Mouse (Mus musculus) right cerebral cortex, postnatal 10 days (tissue): ENCODE data around the gene Rhox12.

Source experiments
- DNase-seq, 2 experiments: peaks; one replicate each; pipeline ENCODE4 v3.0.0; 2021; ENCODE audit warnings: low spot score in 2 of 2

The Rhox12 gene

DNA sequence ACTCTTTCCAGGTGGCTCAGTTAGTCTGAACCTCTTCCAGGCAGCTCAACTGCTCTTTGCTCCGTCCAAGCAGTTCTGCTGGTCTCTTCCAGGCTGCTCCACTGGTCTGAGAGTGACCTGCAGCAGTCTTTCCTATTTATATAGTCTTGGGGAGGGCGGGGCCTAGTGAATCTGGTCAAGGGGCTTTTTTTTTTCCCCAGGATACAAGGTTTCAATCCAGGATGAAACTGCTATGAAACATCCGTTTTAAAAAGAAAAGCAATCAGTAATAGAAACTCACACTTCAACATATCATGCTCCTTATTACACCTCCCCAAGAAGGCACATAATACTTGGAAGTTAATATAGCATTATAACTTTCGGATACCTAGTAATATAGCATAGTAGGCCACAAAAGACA lies at the start of gene Rhox12:
TSS of gene Rhox12 (minus strand) at position 101 of the 400 bp plus-strand sequence.
- no peak for DNase-seq

GRCm38 (mm10) chrX:38159097-38159496 lies 48.4 kb upstream of the Rhox12 start:
- DNase-seq: no peak

- no peak for DNase-seq
Measured at GRCm38 (mm10) chrX:38121478-38121877, 10.8 kb upstream of the Rhox12 start.

DNA sequence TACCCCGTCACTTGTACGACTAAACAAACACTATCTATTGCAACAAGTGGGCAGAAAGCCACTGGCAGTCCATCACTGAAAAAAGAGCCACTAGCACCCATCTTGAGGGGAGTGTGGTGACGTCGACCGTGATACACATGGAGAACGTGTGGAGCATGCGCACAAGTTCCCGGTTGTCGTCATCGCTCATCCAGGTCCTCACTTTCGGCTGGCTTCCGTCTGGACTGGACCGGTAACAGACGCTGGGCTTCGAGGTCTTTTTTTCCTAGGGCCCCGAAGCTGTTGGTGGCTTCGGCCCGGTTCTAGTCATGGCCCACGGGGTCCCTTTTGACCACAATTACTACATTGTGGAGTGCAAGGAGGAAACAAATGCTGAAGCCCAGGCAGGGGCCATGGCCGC lies 10.3 kb upstream of the Rhox12 start, which contains the start of gene Rhox13:
TSS of gene Rhox13 (plus strand) at position 238 of the 400 bp plus-strand sequence.
- DNase-seq: no peak

- DNase-seq: no peak
Measured at GRCm38 (mm10) chrX:38085041-38085440, 25.7 kb downstream of the Rhox12 start, which contains the start of gene Rhox11. TSS of gene Rhox11 (minus strand) at chrX:38085141.

- peak; percentile 41 to 65 for DNase-seq
Measured at GRCm38 (mm10) chrX:38084226-38084625, 26.5 kb downstream of the Rhox12 start.

GRCm38 (mm10) chrX:38066175-38066574 lies 44.5 kb downstream of the Rhox12 start, which contains the start of gene Rhox10:
TSS of gene Rhox10 (plus strand) at chrX:38066475.
- DNase-seq: no peak

- peak in 1 of 2 experiments; percentile 23 for DNase-seq
Measured at GRCm38 (mm10) chrX:38061544-38061943, 49.2 kb downstream of the Rhox12 start.
